25 mouse cellular contexts compared by ENCODE assay signal in genomic region chr6:32726571-32726970, GRCm38 (mm10).
"Had no signal": no experiment of that assay in that cellular context is flagged by ENCODE, and none has a peak within 500 bp of the region (broad histone marks: within the 10 kb centered on the region; RNA-seq: fewer than 3 reads in every experiment).

No protein-coding gene starts in this region.

- H3K27ac ChIP-seq: embryonic facial prominence, embryonic 10.5 days; embryonic facial prominence, embryonic 12.5 days; embryonic facial prominence, embryonic 13.5 days; embryonic facial prominence, embryonic 15.5 days; forebrain, embryonic 10.5 days; forebrain, embryonic 12.5 days; forebrain, embryonic 13.5 days; forebrain, embryonic 15.5 days; gastrocnemius, adult 2 months; heart, adult 2 months had no signal

- H3K9me3 ChIP-seq: embryonic facial prominence, embryonic 10.5 days; embryonic facial prominence, embryonic 12.5 days; embryonic facial prominence, embryonic 13.5 days; embryonic facial prominence, embryonic 15.5 days; forebrain, embryonic 10.5 days; forebrain, embryonic 12.5 days; forebrain, embryonic 13.5 days; forebrain, embryonic 15.5 days had no signal

- H3K4me1 ChIP-seq: embryonic facial prominence, embryonic 12.5 days; embryonic facial prominence, embryonic 13.5 days; embryonic facial prominence, embryonic 15.5 days had no signal

- H3K27me3 ChIP-seq: embryonic facial prominence, embryonic 12.5 days; embryonic facial prominence, embryonic 13.5 days; embryonic facial prominence, embryonic 15.5 days; forebrain, embryonic 12.5 days; forebrain, embryonic 13.5 days; forebrain, embryonic 15.5 days had no signal

- H3K4me3 ChIP-seq: embryonic facial prominence, embryonic 10.5 days; embryonic facial prominence, embryonic 12.5 days; embryonic facial prominence, embryonic 13.5 days; embryonic facial prominence, embryonic 15.5 days; erythroblast, embryonic 14.5 days; forebrain, embryonic 10.5 days; forebrain, embryonic 12.5 days; forebrain, embryonic 13.5 days; forebrain, embryonic 15.5 days; gastrocnemius, adult 2 months; heart, adult 2 months had no signal

- H3K36me3 ChIP-seq: embryonic facial prominence, embryonic 10.5 days; embryonic facial prominence, embryonic 12.5 days; embryonic facial prominence, embryonic 13.5 days; embryonic facial prominence, embryonic 15.5 days; forebrain, embryonic 10.5 days; forebrain, embryonic 12.5 days; forebrain, embryonic 15.5 days had no signal

- ATAC-seq: forebrain, embryonic 13.5 days; forebrain, embryonic 14.5 days; forebrain, embryonic 15.5 days; forebrain, embryonic 16.5 days; forebrain, postnatal 0 days had no signal

- DNase-seq: cerebellum, adult 9-11 months; cerebellum, postnatal 10 days; cerebellum, postnatal 14 days; cerebellum, postnatal 25 days; cerebellum, postnatal 36 days; embryo, embryonic 11 days; forebrain, postnatal 0 days; gastrocnemius, adult 2 months; gastrocnemius, postnatal 10 days; gastrocnemius, postnatal 14 days; gastrocnemius, postnatal 25 days; gastrocnemius, postnatal 36 days; heart, adult 18-20 months; heart, adult 2 months had no signal
